Mouse (Mus musculus): ENCODE measurements around the gene Kif3b.
"Not testable (repeated sequence)": the region's sequence is repeated elsewhere in the genome, so short reads cannot be mapped to it uniquely, and the experiment has no call there.

The Kif3b gene

GRCm38 (mm10) chr2:153346221-153347182, 55.3 kb downstream of the Kif3b start:
- DNase-seq, result peak; percentile 48 to 63

- DNase-seq, result no peak
These were observed 56.1 kb downstream of the Kif3b start for GRCm38 (mm10) chr2:153347183-153347781.

- DNase-seq, result no peak
These were observed 57.1 kb downstream of the Kif3b start for GRCm38 (mm10) chr2:153348100-153348831.

GRCm38 (mm10) chr2:153350552-153351181, 59.5 kb downstream of the Kif3b start:
- DNase-seq, result no peak

GRCm38 (mm10) chr2:153354648-153355047, 63.4 kb downstream of the Kif3b start:
- DNase-seq, result no peak

- DNase-seq, result no peak
These were observed 65.6 kb downstream of the Kif3b start for GRCm38 (mm10) chr2:153356784-153357183.

GRCm38 (mm10) chr2:153361101-153361710, 70.0 kb downstream of the Kif3b start:
- no peak for DNase-seq

- not testable (repeated sequence) for DNase-seq
These were observed 73.3 kb downstream of the Kif3b start for GRCm38 (mm10) chr2:153364531-153364930.

GRCm38 (mm10) chr2:153370871-153371270, 79.7 kb downstream of the Kif3b start:
- no peak for DNase-seq

GRCm38 (mm10) chr2:153375380-153375779, 84.2 kb downstream of the Kif3b start:
- DNase-seq, result no peak

GRCm38 (mm10) chr2:153380479-153380878, 89.3 kb downstream of the Kif3b start:
- no peak for DNase-seq
